Mouse (Mus musculus) layer of hippocampus, adult 18-20 months (tissue): ENCODE data around the gene Ei24. TPM values are rescaled to one million over a fixed set of nuclear protein-coding genes. Genes with fewer than 3 reads are reported as not detected.
A peak's percentile ranks its signal among the peaks of the same experiment; 100 is the strongest.

Source experiments
- DNase-seq, 2 experiments: peaks; one replicate each; pipeline ENCODE4 v3.0.0; 2022; ENCODE audit warnings: low spot score in 2 of 2
- total RNA-seq, 2 experiments: library from RNA; stranded (reverse); gene quantifications; 2 replicates each; pipeline ENCODE4 v1.2.3; 2021

Gene Ei24
- total RNA-seq, 2 experiments from 2014 or later = 96.1 to 105 TPM

DNA sequence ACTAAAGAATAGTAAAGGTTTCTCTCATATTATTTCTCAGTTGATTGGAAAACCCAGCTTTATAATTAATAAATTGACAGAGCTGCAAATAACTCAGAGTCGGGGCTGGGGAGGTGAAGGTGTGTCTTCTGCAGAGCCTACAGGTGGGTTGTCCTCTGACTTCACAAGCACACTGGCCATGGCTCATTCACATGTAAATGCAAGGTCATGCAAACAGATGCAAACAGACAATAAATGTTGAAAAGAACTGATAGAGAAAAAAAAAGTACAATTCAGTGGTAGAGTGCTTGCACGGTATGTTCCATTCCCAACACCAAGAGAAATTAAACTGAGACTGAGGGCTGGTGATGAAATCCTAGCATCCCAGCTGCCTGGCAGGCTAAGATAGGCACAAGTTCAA is 2.7 kb downstream of the Ei24 start:
- no peak for DNase-seq

DNA sequence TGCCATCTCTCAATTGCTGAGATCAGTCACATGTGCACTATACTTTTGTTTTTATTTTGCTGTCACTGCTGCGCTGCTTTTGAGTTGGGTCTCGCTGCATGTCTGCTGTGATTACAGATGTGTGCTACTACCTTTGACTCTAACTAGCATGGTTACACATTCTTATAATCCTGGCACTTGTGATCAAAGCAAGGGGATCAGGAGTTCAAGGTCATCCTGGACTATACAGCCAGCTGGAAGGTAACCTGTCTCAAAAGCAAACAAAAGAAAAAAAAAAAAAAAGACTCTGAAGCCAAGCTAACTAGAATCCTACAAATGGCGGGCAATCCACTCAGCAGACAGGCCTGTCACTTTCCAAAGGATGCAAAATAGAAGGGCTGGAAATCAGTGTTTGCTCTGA is 5.0 kb downstream of the Ei24 start:
- DNase-seq = no peak

DNA sequence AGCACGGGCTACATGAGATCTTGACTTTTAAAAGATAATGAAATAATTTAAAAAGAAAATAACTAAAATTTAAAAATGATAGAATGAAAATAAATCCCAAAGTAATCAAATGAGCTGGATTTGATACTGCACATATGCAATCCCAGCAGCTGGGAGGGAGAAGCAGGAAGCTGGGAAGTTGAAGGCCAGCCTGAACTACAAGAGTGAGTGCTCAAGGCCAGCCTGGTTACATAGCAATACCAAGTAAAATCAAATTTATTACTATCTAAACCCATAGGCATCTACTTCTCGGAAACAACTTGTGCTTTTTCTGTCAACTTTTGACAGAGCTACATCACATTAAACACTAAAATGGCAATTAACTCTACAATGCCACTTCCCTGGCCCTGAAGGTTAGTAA is 13.3 kb downstream of the Ei24 start:
- DNase-seq = no peak

DNA sequence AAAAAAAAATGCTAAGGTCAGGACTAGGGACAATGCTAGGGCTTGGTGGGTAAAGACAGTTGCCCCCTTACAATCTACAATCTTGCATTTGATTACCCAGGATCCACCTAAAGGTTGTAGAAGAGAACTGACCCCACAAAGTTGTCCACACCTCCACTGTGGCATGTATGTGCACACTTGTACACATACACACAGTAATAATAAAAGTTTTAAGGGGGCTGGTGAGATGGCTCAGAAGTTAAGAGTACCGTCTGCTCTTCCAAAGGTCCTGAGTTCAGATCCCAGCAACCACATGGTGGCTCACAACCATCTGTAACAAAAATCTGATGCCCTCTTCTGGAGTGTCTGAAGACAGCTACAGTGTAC is 28.2 kb downstream of the Ei24 start:
- DNase-seq = no peak

DNA sequence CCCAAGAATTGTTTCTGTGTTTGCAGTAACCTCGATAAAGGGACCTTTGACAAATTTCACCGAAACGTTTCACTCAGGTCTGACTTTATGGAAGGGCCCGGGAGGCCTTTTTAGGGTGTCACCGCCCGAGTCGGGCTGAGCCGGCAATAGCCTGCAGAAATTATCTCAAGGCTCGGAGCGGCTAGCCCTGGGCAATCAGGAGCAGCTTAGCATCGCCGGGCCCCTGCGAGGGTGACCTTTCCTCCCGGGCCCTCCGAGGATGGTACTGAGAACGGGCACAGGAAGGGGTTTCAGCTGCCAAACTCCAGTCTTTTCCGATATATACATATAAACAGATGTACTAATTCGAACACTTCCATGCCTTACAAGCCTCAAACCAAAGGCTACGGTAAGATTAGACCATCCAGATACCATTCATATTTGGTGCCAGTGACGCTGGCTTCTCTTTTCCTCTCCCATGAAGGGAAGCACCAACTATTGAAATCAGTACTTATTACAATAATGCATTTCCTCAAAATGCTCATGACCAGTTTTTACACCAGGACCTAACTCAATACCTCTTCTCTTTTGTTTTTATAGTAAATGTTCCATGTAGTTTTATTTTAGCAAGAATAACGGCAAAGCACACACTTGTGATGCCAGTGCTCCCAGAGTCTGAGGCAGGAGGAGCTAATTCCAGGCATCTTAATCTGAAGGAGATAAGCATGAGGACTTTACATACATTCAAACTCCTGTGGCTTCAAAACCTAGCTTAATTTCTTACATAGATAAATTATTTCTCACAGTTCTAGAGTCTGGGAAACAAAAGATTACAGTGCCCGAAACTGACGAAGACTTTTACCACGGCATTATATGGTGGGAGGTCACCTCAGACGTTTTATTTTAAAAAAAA is 28.8 kb downstream of the Ei24 start:
- DNase-seq = peak in 1 of 2 experiments; percentile 49

DNA sequence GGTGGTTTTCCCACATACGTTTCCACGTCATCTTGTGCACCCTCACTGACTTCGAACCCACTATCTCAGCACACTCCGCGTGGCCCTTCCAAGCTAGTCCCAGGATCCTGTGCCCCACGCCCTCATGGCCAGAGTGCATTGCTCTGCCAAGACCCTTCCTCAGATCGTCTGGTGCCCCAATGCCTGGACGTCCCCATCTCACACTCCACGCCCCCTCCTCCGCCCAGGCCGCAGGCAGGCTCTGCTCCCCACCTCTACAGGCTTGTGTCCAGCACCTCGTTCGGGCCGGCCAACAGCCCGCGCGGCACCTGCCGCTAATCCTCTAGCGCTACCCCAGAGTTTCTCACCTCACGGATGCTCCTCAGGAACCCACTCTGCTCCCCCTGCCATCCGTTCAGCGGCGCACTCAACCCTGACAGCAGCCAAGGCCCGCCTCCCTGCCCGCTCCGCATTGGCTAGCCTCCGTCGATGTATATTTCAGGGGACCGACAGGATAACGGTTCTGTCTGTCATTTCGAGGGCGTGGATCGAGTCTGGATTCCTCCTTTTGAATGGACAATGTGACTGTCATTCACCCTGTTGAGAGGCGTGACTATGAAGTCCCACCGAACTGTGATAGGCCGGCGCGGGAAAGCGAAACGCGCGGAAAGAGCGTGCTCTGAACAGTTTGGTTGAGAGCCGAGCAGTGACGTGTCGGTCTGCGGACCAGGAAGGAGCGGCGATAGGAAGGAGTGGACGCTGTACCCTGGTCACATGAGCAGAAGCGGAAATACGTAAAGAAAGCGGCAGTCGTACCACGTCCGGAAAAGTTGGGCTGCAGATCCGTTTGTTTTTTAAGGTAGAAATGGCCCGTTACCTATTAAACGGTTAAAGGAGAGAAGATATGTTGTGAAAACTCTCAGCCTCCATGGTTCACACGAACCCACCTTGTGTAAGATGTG is 29.7 kb downstream of the Ei24 start, which contains the start of gene Stt3a:
Stt3a (minus strand) TSS at position 477 of the 941 bp plus-strand sequence.
- DNase-seq = peak; percentile 100

DNA sequence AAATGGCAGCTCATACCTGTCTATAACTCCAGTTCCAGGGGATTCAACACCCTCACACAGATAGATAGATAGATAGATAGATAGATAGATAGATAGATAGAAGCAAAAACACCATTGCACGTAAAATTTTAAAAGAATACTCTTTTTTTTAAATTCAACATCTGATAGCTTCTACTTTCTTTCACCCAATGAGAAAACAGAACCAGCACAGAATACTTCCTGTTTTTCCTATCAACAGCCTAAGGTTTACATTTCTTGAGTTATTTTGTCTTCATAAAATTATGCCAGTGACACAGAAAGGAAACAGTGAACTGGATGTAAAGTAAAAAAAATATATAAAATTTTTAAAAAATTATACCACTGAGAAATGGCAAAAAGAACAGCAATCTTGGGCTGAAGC is 32.8 kb downstream of the Ei24 start:
- no peak for DNase-seq

Other genes starting within 250 kb of the Ei24 start
- not detected for gene Gm17689, start 214.8 kb downstream of the Ei24 start, total RNA-seq
- not detected for gene A630095E13Rik, start 154.0 kb downstream of the Ei24 start, total RNA-seq
- not detected for gene Acrv1, start 104.2 kb downstream of the Ei24 start, total RNA-seq
- gene Chek1, start 70.3 kb downstream of the Ei24 start, total RNA-seq = 1 to 10 TPM; 2.3 to 2.9 TPM
- 10 to 100 TPM; 60.6 to 68.5 TPM for gene Stt3a, start 29.7 kb downstream of the Ei24 start, total RNA-seq
- 100 to 1,000 TPM; 274 to 280 TPM for gene Fez1, start 24.5 kb upstream of the Ei24 start, total RNA-seq